Mouse (Mus musculus) G1E (cell line): ENCODE results near the gene Rtn4r. TPM values are rescaled to one million over a fixed set of nuclear protein-coding genes. Genes with fewer than 3 reads are reported as not detected.

Source experiments
- ATAC-seq: 2 replicates; pipeline ENCODE4 v1.8.0; 2016; ENCODE audit warnings: mild to moderate bottlenecking; ENCODE audit not compliant: insufficient number of reproducible peaks, poor library complexity, low FRiP score, severe bottlenecking; ENCODE audit errors: extremely low read depth
- DNase-seq: peaks from one replicate; pipeline ENCODE4 v3.0.0; 2012; ENCODE audit warnings: low spot score
- H3K27me3 ChIP-seq: 2 replicates; pipeline ENCODE4 v1.6.1; 2012; ENCODE audit warnings: mild to moderate bottlenecking, low read length, inconsistent platforms; ENCODE audit not compliant: insufficient read depth
- H3K36me3 ChIP-seq: replicated peaks from 2 replicates; pipeline ENCODE3; 2012; ENCODE audit warnings: mild to moderate bottlenecking, inconsistent platforms
- H3K4me1 ChIP-seq: 2 replicates; pipeline ENCODE4 v1.6.1; 2012; ENCODE audit warnings: low read depth, low read length, inconsistent platforms, mixed read lengths; ENCODE audit not compliant: insufficient read depth
- H3K4me3 ChIP-seq: 2 replicates; pipeline ENCODE4 v1.5.1; 2012; ENCODE audit warnings: low read depth, mild to moderate bottlenecking, inconsistent platforms, low read length, moderate library complexity, mixed read lengths
- H3K9me3 ChIP-seq: replicated peaks from 2 replicates; pipeline ENCODE4 v1.6.1; 2012; ENCODE audit warnings: inconsistent platforms
- CTCF ChIP-seq: IDR thresholded peaks from 2 replicates; pipeline ENCODE4 v1.5.1; 2012; ENCODE audit warnings: low read depth, low read length, inconsistent platforms, mixed read lengths
- GATA1 ChIP-seq: IDR thresholded peaks from 2 replicates; pipeline ENCODE4 v1.6.1; 2012; ENCODE audit warnings: borderline replicate concordance, low read length, inconsistent platforms, mixed read lengths
- GATA2 ChIP-seq: IDR thresholded peaks from 2 replicates; pipeline ENCODE4 v1.6.1; 2012; ENCODE audit warnings: low read depth, low read length, inconsistent platforms, borderline replicate concordance
- POLR2AphosphoS5 ChIP-seq: IDR thresholded peaks from 2 replicates; pipeline ENCODE4 v1.6.1; 2012; ENCODE audit warnings: low read depth, low read length, inconsistent platforms; ENCODE audit not compliant: insufficient replicate concordance
- TAL1 ChIP-seq: conservative IDR thresholded peaks from 2 replicates; pipeline ENCODE4 v1.6.1; 2012; ENCODE audit warnings: low read depth, low read length, inconsistent platforms, mixed read lengths
- polyA plus RNA-seq: library from polyadenylated mRNA; stranded (reverse); fragments of >175 nt; gene quantifications from 2 replicates; pipeline ENCODE4 v1.2.3, GENCODE M21; 2012
- total RNA-seq, 2 experiments: library from RNA; stranded (forward) in 1 of 2; stranded (reverse) in 1 of 2; fragments of 200-1000 nt in 1 of 2; fragments of >200 nt in 1 of 2; fragmentation: Nextera tagmentation in 1 of 2; gene quantifications; 2 replicates each; pipeline ENCODE4 v1.2.3; 2014 to 2017

Gene Rtn4r
- total and polyA plus RNA-seq, 3 experiments = 0.11 TPM; not detected in 2

DNA sequence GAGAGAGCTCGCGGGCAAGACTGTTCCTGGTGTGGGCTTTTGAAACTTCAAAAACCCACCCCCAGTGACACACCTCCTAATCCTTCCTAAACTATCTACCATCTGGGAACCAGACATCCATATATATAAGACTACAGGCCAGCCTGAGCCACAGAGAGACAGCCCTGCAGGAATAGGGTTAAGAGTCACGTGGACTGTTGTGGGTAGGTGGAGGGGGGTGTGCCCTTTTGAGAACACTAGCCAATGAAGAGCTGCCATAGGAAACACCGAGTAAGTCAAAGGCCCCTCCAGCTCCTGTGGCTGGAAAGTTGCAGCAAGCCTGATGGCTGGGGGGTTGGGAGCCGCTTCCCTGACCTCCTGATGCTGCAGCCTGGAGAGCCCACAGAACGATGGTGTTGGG is 23.6 kb upstream of the Rtn4r start:
- TF ChIP-seq GATA1 (no peak), GATA2 (no peak)
- ATAC-seq = no peak
- DNase-seq = no peak
- Histone ChIP-seq H3K4me3 (no peak overlapping the region), H3K36me3 (no peaks in the 10 kb centered on the region), H3K9me3 (no peaks in the 10 kb centered on the region), H3K4me1 (peaks cover 2% of the 10 kb centered on the region; the same call in 1 of the 2 replicates), H3K27me3 (peaks cover 19% of the 10 kb centered on the region)

DNA sequence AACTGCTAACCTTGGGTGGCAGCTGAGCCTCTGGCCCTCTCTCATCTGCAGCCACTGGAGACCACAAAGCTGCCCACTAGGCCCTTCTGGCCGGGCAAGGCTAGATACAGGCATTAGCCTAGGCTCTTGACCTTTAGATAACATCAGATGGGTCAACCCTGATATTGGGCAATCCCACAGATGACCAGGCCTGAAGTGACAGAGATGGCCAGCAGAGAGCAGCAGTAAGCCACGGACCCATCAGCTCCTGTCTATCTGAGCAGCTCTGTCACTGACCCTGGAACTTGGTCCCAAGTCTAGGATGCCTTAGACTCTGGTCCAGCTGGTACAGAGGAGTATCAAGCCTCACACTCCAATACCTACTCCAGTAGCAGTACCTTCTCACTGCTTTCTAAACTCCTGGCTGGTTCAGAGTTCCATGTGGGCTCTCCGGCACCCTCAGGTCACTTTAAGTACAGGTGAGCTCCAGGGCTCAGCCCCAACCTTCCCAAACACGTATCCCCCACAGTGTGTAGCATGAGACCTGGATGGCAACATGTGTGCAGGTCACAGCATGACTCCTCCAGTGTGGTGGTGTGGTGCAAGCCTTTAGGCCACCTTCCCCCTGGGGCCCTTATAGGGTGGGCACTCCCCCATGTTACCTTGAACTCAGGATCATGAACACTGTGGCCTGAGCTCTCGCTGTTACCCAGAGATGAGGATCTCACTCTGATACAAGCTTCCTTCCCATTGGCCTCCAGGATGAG is 19.0 kb upstream of the Rtn4r start:
- no peak for TF ChIP-seq GATA2
- TF ChIP-seq CTCF = no peak
- TF ChIP-seq GATA1 = no peak
- TF ChIP-seq TAL1 = no peak
- no peak for TF ChIP-seq POLR2AphosphoS5
- DNase-seq (no peak), ATAC-seq (no peak)
- H3K27me3 ChIP-seq = peaks cover 14% of the 10 kb centered on the region
- H3K4me1 ChIP-seq = peaks cover 2% of the 10 kb centered on the region; the same call in 1 of the 2 replicates
- H3K4me3 ChIP-seq = no peak overlapping the region
- H3K36me3 ChIP-seq = no peaks in the 10 kb centered on the region
- H3K9me3 ChIP-seq = peaks cover 10% of the 10 kb centered on the region

DNA sequence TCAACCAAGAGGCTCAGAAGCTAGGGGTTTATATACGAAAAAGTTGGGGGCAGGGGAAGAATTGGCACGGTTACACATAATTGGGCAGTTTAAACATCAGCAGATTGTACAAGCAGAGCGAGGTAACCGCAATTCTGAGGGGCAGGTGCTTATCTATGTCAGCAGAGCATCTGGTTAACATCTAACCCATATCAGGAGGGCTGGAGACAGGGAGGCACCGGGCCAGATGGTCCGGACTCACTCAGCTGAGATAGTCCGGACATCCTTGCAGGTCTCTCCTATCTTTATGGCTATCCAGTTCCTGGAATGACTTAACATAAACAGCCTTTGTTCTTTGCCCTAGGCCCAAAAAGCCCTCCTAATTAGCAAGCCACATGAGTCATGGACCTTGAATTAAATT is 16.4 kb upstream of the Rtn4r start:
- no peak for ATAC-seq
- Histone ChIP-seq H3K27me3 (peaks cover 12% of the 10 kb centered on the region; the same call in 1 of the 2 replicates), H3K4me3 (no peak overlapping the region), H3K9me3 (peaks cover 10% of the 10 kb centered on the region), H3K36me3 (no peaks in the 10 kb centered on the region), H3K4me1 (no peaks in the 10 kb centered on the region)
- no peak for DNase-seq
- TF ChIP-seq GATA1 = no peak
- no peak for TF ChIP-seq TAL1
- TF ChIP-seq POLR2AphosphoS5 = no peak
- no peak for TF ChIP-seq CTCF
- no peak for TF ChIP-seq GATA2

DNA sequence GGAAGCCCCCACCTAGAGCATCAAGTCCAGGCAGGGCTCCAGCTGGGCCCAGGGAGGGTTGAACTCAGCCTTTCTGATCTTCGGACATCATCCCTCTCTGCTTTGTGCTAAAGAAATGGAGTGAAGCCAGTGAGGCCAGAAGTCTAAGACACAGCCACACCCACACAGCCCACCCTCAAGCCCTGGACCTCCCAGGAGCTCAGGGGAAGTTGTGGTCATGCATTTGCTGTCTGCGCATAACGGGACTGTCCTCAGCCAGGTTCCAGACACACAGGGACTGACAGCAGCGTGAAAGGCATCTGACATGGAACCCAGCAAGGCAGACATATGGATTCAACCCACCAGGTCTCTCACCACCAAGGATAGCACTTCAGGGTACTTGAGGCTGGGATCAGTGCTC is 11.0 kb upstream of the Rtn4r start:
- TF ChIP-seq POLR2AphosphoS5 = no peak
- no peak for TF ChIP-seq CTCF
- no peak for TF ChIP-seq TAL1
- no peak for TF ChIP-seq GATA2
- TF ChIP-seq GATA1 = no peak
- DNase-seq = no peak
- H3K4me3 ChIP-seq = no peak overlapping the region
- no peaks in the 10 kb centered on the region for H3K36me3 ChIP-seq
- ATAC-seq = no peak
- no peaks in the 10 kb centered on the region; the same call in 1 of the 2 replicates for H3K9me3 ChIP-seq
- peaks cover 5% of the 10 kb centered on the region; the same call in 1 of the 2 replicates for H3K27me3 ChIP-seq
- no peaks in the 10 kb centered on the region for H3K4me1 ChIP-seq

DNA sequence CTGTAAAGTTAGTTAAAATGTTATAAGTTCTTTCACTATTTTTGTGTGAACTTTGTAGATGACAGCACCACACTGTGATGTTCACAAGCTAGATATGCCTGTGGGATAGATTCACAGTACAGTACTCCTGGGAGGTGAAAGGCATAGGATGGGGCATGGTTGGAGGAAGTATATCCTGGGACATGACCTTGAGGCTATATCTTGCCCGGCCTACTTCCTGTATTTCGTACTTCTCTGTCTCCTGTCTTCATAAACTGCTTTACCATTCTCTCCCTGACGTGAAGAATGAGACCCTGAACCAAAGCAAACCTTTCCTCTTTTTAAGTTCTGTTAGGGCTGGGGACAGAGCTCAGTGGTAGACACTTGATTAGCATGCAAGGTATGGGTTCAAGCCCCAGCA is 9.2 kb upstream of the Rtn4r start:
- TF ChIP-seq GATA2 (no peak), GATA1 (no peak), POLR2AphosphoS5 (no peak), TAL1 (no peak), CTCF (no peak)
- no peaks in the 10 kb centered on the region for H3K4me1 ChIP-seq
- 0 out of 2 replicates have a peak, but pooled peaks cover 3% of the 10 kb centered on the region for H3K27me3 ChIP-seq
- H3K36me3 ChIP-seq = no peaks in the 10 kb centered on the region
- DNase-seq = no peak
- ATAC-seq = no peak
- no peak overlapping the region for H3K4me3 ChIP-seq
- no peaks in the 10 kb centered on the region for H3K9me3 ChIP-seq

DNA sequence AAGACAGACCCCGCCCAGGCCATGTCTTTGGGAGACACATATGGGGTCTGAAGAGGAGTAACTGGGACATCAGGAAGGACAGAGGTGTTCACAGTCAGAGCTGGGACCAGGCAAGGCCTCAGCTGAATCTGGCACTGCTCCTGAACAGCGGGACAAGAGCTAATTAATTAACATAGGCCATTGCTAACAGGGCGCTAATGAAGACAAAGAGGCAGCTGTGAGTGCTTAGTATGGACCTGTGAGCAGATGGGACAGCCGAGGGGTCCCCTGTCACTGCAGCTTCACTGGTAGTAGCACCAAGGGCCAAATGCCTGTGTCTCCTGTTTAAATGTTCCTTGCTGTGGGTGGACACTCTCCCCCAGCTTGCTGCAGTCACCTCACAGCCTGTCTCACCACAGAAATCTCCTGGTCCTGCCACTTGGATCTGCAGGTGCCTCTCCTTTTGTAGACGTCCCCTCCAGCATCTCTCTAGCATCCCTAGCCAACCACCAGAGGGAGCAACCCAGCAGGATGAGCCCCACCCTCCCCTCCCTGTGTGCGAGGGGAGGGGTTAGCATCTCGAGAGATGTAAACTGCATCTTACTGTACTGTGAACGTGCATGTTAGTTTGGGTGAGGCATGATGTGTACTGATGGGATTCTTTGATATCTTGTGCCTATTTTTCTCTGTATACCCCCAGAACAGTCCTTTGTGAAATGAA is 8.3 kb upstream of the Rtn4r start:
- H3K36me3 ChIP-seq = no peaks in the 10 kb centered on the region
- H3K27me3 ChIP-seq = peaks cover 6% of the 10 kb centered on the region; the same call in 1 of the 2 replicates
- ATAC-seq (no peak), DNase-seq (peak; percentile 60)
- H3K4me3 ChIP-seq = no peak overlapping the region
- TF ChIP-seq GATA1 (no peak), GATA2 (no peak), POLR2AphosphoS5 (no peak), CTCF (no peak; the same call in 1 of the 2 replicates), TAL1 (no peak)
- H3K9me3 ChIP-seq = no peaks in the 10 kb centered on the region
- no peaks in the 10 kb centered on the region for H3K4me1 ChIP-seq
